18 mouse cellular contexts compared by ENCODE assay signal in genomic region chr4:107935254-107935653, GRCm38 (mm10). TPM values are rescaled to one million over a fixed set of nuclear protein-coding genes. Genes with fewer than 3 reads are reported as not detected.
"Had no signal": no experiment of that assay in that cellular context is flagged by ENCODE, and none has a peak within 500 bp of the region (broad histone marks: within the 10 kb centered on the region; RNA-seq: fewer than 3 reads in every experiment).

No protein-coding gene starts in this region.

- DNase-seq: kidney, adult 2 months; lung, embryonic 14.5 days; lung, postnatal 10 days; right cerebral cortex, postnatal 4 days; spleen, adult 18-20 months; thymus, postnatal 4 days had no signal

- H3K36me3 ChIP-seq: limb, embryonic 10.5 days; liver, embryonic 15.5 days; midbrain, embryonic 13.5 days; neural tube, embryonic 12.5 days had no signal

- H3K4me3 ChIP-seq: left cerebral cortex, adult 2 months; limb, embryonic 10.5 days; liver, embryonic 15.5 days; midbrain, embryonic 13.5 days; neural tube, embryonic 12.5 days had no signal

- H3K9me3 ChIP-seq: limb, embryonic 10.5 days; liver, embryonic 15.5 days; midbrain, embryonic 13.5 days; neural tube, embryonic 12.5 days had no signal

- ATAC-seq: midbrain, embryonic 13.5 days had no signal

- H3K27ac ChIP-seq: left cerebral cortex, adult 2 months; limb, embryonic 10.5 days; liver, embryonic 15.5 days; macrophage; midbrain, embryonic 13.5 days; neural tube, embryonic 12.5 days; stomach, postnatal 0 days had no signal

- H3K4me2 ChIP-seq: liver, embryonic 11.5 days; liver, embryonic 15.5 days; lung, embryonic 14.5 days; midbrain, embryonic 13.5 days; neural tube, embryonic 12.5 days had no signal

- H3K9ac ChIP-seq: liver, embryonic 15.5 days; lung, embryonic 14.5 days; midbrain, embryonic 13.5 days; neural tube, embryonic 12.5 days had no signal

- H3K4me1 ChIP-seq: limb, embryonic 10.5 days; midbrain, embryonic 13.5 days; neural tube, embryonic 12.5 days had no signal

- H3K27me3 ChIP-seq: liver, embryonic 15.5 days; midbrain, embryonic 13.5 days; neural tube, embryonic 12.5 days had no signal

RNA-seq across cellular contexts. Expression of gene Slc1a7, which starts 32.9 kb away (rescaled TPM):
- total RNA-seq: layer of hippocampus, postnatal 25 days; midbrain, postnatal 0 days; neutrophil, adult 5-6 weeks had no signal
- polyA plus RNA-seq: kidney, embryonic 16.5 days; limb, embryonic 10.5 days; liver, embryonic 11.5 days; liver, embryonic 15.5 days; macrophage; midbrain, embryonic 13.5 days; neural tube, embryonic 12.5 days had no signal
